Mouse (Mus musculus): ENCODE measurements around the gene Ugt1a8.

The Ugt1a8 gene

DNA sequence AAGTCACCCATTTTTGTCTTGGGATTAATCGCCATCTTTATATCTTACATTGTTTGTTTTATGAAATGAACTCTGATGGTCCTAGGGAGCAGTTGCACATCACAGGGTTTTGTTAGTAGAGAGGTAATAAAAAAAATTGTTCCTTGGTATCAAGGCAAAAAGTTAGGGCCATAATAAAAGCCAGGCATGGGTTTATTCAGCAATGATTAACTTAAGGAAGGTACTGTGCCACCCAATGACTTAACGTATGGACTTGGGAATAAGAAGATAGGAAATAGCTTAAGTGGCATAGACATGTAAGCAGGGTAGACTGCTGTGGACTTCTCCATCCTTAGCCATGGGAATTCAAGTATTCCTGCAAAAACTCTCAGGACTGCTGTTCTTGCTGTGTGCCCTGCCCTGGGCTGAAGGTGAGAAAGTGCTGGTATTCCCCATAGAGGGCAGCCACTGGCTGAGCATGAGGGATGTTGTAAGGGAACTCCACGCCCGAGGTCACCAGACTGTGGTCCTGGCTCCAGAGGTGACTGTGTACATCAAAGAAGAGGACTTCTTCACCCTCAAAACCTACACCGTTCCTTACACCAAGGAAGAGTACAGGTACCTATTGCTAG lies 98.8 kb downstream of the Ugt1a8 start:
- DNase-seq (ENCODE audit: low spot score in 2 of 2): no peak

DNA sequence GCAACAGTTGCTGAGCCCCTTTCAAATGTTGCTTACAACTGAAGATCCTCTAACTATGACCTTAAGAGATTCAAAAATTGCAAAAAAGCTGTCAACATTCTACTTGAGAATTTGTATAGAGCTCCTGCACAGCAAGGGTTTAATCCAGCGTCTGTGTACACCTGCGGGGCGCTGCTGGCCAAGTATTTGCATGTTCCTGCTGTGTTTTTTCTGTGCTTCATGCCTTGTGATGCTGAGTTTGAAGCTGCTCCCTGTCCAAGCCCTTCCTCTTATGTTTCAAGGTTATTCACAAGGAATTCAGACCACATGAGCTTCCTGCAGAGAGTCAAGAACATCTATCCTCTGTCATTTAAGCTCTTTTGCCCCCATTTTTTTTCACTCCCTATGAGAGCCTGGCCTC lies 104.5 kb downstream of the Ugt1a8 start:
- DNase-seq (ENCODE audit: low spot score in 2 of 2): no peak

DNA sequence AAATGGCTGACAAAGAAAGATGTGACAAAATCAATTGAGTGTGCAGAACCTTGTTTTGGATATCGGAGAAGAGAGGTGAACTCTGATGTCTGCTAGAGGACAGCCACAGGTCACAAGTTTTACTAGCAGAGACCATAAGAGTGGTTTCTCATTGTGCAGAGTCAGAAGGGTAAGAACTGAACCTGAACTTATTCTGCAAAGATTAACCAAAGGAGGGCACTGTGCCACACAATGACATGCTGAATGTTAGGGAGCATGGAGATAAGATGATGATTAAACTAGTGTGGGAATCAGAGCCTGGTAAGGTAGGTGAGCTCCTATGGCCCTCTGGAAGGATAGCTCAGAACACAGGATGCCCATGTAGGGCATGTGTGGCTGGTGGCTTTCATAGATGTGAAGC lies 108.1 kb downstream of the Ugt1a8 start:
- DNase-seq (ENCODE audit: low spot score in 2 of 2): no peak

DNA sequence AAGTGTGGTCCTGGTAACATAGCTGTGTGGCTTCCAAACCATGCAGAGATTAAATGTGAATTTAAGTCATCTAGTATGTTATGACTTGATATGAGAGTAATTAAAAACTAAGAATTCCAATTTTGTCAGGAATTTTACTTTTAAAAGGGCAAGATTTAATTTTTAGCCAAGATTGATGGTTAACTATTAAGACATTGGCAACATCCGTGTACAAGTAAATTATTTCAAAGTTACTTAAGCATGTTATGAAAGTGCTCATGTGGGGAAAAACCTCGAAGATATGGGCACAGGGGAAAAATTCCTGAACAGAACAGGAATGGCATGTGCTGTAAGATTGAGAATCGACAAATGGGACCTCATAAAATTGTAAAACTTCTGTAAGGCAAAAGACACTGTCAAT lies 109.8 kb downstream of the Ugt1a8 start:
- no peak for DNase-seq (ENCODE audit: low spot score in 2 of 2)

DNA sequence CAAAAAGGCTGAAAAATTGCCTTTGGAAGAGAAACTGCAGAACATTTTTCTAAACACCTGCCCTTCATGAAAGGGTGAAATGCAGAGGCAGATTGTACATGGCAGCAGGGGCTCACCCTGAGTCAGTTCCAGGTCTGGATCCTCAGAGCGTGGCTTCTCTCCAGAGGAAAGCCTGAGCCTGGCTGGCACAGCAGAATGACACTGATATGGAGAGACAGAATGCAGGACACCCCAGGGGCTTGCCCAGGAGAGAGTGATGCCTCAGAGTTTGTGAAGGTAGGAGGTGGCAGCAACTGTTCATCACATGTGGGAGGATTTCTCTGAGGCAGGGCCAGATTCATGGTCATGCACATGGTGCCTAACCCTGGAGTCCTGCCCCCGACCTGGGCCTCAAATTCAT lies 112.4 kb downstream of the Ugt1a8 start:
- DNase-seq (ENCODE audit: low spot score in 2 of 2): no peak

DNA sequence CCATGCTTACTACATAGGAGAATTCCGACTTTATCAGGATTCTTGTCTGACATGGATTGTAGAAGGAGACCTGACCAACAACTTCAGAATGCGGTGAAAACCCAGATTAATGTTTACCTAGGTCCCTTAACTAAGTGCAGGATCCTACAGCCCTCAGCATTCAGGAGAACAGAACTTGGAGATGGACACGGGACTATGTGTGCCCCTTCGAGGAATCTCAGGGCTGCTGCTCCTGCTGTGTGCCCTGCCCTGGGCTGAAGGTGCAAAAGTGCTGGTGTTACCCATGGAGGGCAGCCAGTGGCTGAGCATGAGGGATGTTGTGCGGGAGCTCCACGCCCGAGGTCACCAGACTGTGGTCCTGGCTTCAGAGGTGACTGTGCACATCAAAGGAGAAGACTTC lies 112.8 kb downstream of the Ugt1a8 start, which contains the start of gene Ugt1a2:
Gene Ugt1a2 (plus strand): TSS at position 146 of the 400 bp plus-strand sequence.
- DNase-seq (ENCODE audit: low spot score in 2 of 2): no peak

DNA sequence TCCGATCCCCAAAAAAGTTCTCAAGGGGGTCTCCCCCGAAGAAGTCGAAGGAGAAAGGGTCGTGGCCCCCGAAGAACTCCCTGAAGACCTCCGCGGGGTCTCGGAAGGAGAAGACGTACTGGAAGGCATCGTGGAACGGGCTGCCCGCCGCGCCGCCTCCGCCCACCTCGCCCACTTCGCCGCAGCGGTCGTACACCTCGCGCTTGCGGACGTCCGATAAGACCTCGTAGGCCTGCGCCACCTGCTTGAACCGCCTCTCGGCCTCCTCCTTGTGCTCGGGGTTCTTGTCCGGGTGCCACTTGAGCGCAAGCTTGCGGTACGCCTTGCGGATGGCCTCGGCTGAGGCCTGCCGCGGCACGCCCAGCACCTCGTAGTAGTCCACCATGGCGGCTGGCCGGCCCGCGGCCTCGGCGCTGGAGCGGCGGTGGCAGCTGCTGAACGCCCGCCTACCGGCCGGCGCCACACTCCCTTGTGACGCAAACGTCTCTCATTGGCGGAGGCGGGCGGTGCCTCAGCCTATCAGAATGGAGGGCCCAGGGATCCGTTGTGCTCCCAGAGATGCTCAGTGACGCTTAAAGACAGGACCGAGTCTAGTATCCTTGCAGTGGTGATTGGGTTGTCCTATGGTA lies 117.8 kb downstream of the Ugt1a8 start, which contains the start of gene Dnajb3:
Gene Dnajb3 (minus strand): TSS at position 489 of the 629 bp plus-strand sequence.
- peak; percentile 91 to 93 for DNase-seq (ENCODE audit: low spot score in 2 of 2)

DNA sequence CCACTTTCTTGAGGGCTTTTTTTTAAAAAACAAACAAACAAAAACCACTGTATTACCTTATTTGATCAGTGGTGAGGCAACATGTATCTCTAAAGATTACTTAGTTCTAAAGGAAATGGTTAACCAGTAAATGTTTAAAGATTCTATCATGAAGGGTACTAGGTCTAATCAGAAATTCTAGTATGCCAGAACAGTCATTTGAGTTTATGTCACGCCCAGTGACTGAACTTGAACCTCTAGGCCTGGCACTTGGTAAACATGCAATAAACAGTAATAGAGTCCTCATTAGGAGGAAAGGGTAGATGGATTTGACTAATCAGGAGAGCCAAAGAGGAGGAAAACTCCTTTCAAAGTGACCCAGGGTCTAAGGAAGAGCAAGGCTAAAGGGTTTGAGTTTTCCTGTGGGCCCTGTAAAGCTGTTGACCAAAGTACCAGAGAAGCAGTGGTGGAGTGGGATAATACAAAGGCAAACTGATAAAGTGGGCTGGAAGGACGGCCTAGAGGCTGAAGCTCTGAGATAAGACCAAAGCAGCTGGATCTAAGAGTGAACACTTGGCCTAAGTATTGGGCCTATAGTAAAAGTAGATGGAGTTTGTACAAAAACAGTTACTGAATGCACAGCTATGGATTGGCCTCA lies 119.3 kb downstream of the Ugt1a8 start:
- DNase-seq (ENCODE audit: low spot score in 2 of 2): no peak

DNA sequence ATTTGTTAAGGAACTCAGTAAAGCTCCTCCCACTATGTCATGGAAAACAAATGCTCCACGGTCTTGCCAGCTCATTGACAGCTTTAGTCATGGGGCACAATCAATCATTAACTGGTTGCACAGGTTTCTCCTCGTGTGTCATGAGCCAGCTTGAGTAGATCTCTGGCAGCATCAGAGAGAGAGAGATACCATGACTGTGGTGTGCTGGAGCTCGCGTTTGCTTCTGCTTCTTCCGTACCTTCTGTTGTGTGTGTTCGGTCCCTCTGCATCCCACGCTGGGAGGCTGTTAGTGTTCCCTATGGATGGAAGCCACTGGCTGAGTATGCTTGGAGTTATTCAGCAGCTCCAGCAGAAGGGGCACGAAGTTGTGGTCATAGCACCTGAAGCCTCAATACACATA lies 124.2 kb downstream of the Ugt1a8 start, which contains the start of gene Ugt1a1:
Gene Ugt1a1 (plus strand): TSS at position 148 of the 400 bp plus-strand sequence.
- no peak for DNase-seq (ENCODE audit: low spot score in 2 of 2)

DNA sequence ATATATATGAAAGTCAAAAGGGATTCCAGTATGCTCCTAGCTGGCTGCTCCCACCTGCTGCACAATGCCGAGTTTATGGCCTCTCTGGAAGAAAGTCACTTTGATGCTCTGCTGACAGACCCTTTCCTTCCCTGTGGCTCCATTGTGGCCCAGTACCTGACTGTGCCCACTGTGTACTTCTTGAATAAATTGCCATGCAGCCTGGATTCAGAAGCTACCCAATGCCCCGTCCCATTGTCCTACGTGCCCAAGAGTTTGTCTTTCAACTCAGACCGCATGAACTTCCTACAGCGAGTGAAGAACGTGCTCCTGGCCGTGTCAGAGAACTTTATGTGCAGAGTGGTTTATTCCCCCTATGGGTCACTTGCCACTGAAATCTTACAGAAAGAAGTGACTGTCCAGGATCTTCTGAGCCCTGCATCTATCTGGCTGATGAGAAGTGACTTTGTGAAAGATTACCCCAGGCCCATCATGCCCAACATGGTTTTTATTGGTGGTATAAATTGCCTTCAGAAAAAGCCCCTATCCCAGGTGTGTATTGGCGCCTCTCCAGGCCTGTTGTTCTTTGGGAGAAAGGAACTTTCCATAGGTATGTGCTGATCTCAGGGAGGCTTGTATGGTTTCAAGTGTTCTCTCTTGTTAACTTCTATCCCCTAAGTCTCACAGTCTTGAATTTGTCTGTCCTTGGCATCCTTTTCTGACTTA lies 124.9 kb downstream of the Ugt1a8 start:
- DNase-seq (ENCODE audit: low spot score in 2 of 2): no peak

DNA sequence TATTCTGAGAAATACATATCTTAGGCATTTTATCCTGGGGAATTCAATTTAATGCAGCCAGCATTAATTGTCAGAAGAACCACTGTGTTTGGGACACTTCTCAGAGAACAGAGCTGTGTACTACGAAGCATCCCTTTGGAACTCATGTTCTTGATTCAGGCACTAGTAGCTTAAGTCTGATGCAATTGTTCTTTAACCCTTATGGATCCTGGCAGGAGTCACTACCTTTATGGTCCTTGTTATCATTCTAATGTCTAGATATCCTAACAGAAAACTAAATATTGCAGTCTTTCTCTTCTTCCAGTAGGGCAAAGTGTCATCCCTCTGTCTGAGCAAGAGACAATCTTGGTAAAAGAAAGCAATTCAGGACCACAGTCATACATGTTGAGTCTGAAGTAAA lies 125.4 kb downstream of the Ugt1a8 start:
- DNase-seq (ENCODE audit: low spot score in 2 of 2): no peak

DNA sequence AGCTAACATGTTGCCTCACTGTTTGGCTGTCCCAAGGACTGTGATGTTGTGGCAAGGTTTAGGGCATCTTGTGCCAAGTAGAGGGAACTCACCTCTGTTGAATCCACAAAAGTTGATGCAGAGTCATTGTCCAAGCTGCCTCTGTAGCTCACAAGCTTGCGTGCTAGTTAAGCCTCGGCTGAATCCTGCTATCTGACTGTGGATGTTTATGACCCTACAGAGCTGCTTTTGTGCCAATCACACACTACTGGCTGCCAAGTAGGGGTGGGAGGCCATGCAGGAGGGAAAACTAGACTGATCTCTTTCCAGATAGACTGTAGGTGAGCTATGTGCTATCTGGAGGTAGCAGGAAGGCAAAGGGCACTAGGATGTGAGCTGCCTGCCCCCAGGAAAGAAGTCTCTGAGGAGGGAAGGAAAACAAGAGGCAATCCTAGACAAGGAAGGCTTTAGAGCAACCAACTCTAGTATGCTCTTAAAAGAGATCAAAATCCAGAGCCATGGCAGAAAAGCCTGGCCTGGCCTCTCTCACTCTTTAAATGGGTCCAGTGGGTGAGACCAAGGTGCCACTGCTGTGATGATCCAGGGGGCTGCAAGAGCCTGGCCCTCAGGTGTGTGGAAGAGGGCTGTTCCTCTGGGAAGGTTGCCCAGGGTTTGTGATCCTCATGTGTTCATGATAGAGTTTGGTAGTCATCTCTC lies 126.3 kb downstream of the Ugt1a8 start:
- DNase-seq (ENCODE audit: low spot score in 2 of 2): no peak

DNA sequence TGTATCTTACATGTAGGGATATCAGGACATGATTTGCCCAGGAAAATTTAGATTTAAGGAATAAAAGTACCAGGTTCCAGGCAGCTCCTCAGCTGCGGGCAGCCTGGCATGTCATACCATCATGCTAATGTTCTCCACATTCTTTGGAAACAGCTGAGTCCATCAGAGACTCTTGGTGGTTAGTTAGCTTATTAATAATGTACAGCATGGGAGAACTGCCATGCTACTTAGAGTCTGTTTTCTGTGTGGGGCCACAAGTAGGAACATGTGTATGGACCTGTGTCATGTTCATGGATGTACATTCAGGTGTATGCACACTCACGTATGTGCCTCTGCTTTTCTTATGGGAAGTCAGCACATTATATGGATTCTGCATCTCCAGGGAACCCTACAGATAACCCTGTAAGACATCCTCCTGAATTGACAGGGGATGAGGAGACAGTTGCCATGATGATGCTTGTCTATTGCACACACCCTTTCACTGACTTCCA lies 126.9 kb downstream of the Ugt1a8 start:
- no peak for DNase-seq (ENCODE audit: low spot score in 2 of 2)

DNA sequence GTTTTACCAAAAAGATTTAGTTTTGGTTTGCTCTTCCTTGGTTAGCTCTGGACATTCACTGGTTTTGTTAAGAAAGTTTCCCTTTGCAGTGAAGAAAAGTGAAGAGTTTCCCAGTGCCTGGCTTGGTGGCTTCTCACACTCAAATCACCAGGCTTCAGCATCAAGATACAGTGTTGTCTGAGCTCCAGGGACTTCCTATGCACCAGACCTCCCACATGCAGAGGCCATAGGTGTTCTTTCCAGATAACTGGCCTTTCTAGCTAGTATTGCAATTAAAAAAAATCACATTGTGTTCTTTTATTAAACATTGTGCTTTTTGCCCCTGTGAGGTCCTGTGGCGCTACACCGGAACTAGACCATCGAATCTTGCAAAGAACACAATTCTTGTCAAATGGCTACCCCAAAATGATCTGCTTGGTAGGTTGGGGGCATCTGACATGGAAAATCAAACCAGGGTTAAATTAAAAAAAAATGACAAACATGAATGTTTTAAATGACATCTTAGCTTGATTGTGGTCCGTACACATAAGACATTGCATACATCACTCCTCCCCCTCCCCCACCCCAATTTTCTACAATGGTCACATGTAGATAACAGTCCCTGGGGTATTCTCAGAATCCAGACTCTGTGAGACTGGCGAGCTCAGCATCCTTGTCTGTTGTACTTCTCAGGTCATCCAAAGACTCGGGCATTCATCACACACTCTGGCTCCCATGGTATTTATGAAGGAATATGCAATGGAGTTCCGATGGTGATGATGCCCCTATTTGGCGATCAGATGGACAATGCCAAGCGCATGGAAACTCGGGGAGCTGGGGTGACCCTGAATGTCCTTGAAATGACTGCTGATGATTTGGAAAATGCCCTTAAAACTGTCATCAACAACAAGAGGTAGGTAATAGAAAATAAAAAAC lies 128.1 kb downstream of the Ugt1a8 start:
- no peak for DNase-seq (ENCODE audit: low spot score in 2 of 2)

DNA sequence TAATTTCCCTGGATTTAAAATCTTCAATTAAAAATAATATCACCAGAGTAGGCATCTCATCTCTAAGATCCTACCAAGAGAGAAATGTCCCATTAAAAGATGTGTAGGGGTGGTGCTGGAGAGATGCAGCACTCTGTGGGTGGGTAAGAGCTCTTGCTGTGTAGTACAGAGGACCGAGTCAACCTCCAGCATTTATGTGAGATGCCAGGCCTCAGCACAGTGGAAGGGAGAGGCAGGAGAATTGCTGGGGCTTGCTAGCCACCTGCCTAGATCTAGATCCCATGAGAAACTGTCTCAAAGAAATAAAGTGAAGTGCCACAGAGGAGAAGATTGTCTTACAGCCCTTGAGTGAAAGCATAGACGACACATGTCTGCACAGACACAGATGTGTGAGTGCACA lies 128.9 kb downstream of the Ugt1a8 start:
- no peak for DNase-seq (ENCODE audit: low spot score in 2 of 2)

DNA sequence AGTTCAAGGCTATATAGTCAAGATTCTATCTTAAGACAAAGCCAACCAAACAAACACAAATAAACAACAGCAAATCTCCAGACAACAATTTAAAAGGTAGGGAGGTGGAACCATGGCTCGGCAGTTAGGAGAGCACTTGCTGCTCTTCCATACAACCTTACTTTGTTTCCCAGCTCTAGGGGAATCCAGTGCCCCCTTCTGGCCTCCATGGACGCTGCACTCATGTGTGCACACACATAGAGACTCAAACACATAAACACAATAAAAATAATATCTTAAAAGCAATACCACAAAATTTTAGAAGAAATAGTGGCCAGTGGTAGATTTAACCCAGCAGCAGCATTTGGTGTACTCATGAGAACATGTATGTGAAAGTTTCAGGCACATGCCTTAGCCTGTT lies 129.5 kb downstream of the Ugt1a8 start:
- DNase-seq (ENCODE audit: low spot score in 2 of 2): no peak

DNA sequence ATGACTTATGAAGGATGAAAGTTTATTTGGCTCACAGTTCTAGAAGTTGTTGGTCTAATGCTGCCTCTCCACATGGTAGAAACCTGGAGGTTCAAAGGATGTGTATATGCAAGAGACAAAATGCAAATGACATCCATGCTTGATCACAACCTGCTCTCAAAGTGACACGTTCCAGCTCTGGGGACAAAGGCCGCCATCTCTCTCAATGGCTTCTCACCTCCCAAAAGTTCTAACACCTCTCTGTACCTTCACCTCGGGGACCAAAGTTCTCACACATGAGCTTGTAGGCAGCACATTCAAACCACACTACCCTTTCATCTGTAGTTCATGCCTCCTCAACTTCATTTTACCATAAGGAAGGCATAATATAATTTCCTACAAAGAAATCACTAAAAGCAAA lies 130.0 kb downstream of the Ugt1a8 start:
- DNase-seq (ENCODE audit: low spot score in 2 of 2): no peak

DNA sequence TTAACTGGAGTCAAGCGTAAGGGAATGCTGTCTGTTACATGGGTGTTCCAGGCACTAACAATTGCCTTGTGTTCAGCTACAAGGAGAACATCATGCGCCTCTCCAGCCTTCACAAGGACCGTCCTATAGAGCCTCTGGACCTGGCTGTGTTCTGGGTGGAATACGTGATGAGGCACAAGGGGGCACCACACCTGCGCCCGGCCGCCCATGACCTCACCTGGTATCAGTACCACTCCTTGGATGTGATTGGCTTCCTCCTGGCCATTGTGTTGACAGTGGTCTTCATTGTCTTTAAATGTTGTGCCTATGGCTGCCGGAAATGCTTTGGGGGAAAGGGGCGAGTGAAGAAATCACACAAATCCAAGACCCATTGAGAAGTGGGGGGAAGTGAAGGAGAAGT lies 130.4 kb downstream of the Ugt1a8 start:
- DNase-seq (ENCODE audit: low spot score in 2 of 2): no peak

DNA sequence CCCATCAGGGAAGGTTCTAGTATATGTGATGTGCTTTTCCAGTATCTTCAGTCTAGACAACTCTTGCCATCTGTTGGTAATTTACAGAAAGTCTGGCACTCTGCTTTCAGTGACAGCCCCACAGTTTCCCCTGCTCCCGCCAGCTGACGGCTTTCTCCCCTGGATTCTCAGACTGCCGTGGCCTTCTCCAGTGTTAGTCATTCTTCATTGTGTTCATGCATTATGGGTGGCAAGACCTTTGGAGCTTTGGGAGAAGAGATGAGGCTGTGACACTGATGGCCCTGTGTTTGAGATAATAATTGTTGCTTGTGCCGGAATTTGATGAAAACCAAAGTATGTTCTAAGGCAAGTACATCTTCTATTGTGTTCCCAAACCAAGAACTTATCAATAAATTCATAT lies 131.0 kb downstream of the Ugt1a8 start:
- DNase-seq (ENCODE audit: low spot score in 2 of 2): no peak

DNA sequence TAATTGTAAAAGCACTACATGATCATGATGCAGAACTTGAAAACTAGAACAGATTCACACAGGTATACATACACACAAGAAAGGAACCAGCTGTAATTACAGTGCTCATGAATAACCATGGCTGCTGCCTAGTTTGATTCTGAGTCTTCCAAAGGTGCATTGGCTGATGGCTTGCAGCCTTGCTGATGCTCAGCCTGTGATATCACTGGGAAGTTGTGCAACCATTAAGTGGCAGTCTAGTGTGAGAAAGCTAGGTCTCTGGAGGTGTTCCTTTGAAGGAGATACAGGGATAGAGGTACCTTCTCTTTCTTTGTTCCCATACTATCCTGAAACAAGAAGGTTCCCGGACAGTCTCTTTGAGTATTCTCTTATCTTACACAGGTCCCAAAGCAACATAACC lies 131.4 kb downstream of the Ugt1a8 start:
- no peak for DNase-seq (ENCODE audit: low spot score in 2 of 2)

DNA sequence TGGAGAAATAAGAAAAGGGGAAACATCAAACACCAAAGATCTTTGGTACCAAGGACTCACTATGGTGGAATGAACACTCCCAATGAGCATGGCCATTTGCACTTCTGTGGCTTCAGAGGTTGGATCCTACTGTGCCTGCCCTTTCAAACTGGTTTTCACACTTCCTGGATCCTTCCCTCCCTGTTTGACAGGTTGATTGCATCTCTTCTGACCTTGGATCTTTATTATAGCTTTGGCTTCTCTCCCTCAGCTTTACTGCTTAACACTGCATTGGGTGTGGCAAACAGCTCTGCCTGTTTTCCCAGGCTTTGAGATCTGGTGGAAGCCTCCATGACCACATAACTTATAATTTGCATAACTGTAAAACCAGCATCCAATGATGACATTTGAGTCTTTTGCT lies 132.7 kb downstream of the Ugt1a8 start:
- DNase-seq (ENCODE audit: low spot score in 2 of 2): no peak
